ENCODE assay signal across 25 mouse cellular contexts in the genomic region with DNA sequence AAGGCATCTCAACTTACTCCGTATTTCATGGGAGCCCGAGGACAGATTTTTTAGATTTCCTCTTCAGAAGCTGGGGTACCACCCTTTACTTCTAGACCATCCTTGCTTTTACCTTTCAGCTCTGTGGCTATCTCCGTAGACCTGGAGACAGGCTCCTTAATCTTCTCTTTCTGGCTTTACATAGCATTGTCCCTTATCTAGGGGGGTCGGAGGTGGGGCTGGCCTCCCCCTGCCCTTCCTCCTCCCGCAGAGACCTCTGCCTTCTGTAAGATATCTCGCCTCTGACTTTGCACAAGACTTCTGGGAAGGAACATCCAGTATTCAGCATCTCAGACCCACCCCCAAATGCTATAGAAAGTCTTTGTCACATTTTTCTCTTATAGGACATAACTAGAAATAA.
DNase-seq lines count a peak whose midpoint lies in the region; ATAC-seq and TF ChIP-seq lines count a peak whose summit lies in the region.
"Had no signal": no experiment of that assay in that cellular context is flagged by ENCODE, and none has a peak within 500 bp of the region (broad histone marks: within the 10 kb centered on the region; RNA-seq: fewer than 3 reads in every experiment).

No protein-coding gene starts in this region.

- WGBS in liver, embryonic 11.5 days, result 33% methylated on average over 6 of the region's 6 CpGs
- 17% methylated on average over 6 of the region's 6 CpGs for WGBS in liver, embryonic 14.5 days (ENCODE audit: insufficient replicate concordance)
- WGBS in kidney, embryonic 14.5 days, result 86% methylated on average over 6 of the region's 6 CpGs

- H3K36me3 ChIP-seq in liver, embryonic 11.5 days (ENCODE audit: control insufficient read depth, insufficient read depth, low read length), result peaks cover 7% of the 10 kb centered on the region; the same call in 1 of the 2 replicates
- peaks cover 8% of the 10 kb centered on the region; the same call in 1 of the 2 replicates for H3K36me3 ChIP-seq in liver, embryonic 14.5 days (replicated peaks; ENCODE audit: control insufficient read depth, insufficient read depth, low read depth)
- H3K36me3 ChIP-seq in kidney, embryonic 14.5 days (ENCODE audit: control insufficient read depth, insufficient read depth, low read length), result peaks cover 9% of the 10 kb centered on the region
- H3K36me3 ChIP-seq: forebrain, embryonic 12.5 days; forebrain, embryonic 15.5 days; hindbrain, embryonic 12.5 days; hindbrain, embryonic 15.5 days had no signal

- peak overlapping the region; percentile 48 for H3K4me2 ChIP-seq in liver, embryonic 11.5 days
- peak overlapping the region; percentile 37 for H3K4me2 ChIP-seq in liver, embryonic 14.5 days (ENCODE audit: low read depth)
- H3K4me2 ChIP-seq in kidney, embryonic 14.5 days (replicated peaks; ENCODE audit: low read depth, low read length), result no peak overlapping the region
- H3K4me2 ChIP-seq: embryonic facial prominence, embryonic 13.5 days; forebrain, embryonic 12.5 days; forebrain, embryonic 15.5 days; heart, embryonic 12.5 days; heart, embryonic 15.5 days; hindbrain, embryonic 12.5 days; hindbrain, embryonic 15.5 days had no signal

- TF ChIP-seq EP300 in liver, embryonic 14.5 days (IDR thresholded peaks at IDR 0.05; ENCODE audit: low read depth), result 0 out of 2 replicates have a peak, but pooled peaks have one; percentile 45

- H3K4me1 ChIP-seq in liver, embryonic 11.5 days (replicated peaks; ENCODE audit: control insufficient read depth, insufficient read depth, low read length), result peaks cover 62% of the 10 kb centered on the region
- H3K4me1 ChIP-seq in liver, embryonic 14.5 days (replicated peaks; ENCODE audit: control insufficient read depth in 2 of 2, insufficient read depth in 2 of 2, low read length in 1 of 2), result peaks cover 39 to 54% of the 10 kb centered on the region in 2 experiments
- peaks cover 7% of the 10 kb centered on the region; the same call in 1 of the 2 replicates for H3K4me1 ChIP-seq in kidney, embryonic 14.5 days (ENCODE audit: control insufficient read depth, insufficient read depth, low read length)
- H3K4me1 ChIP-seq: forebrain, embryonic 12.5 days; forebrain, embryonic 15.5 days; hindbrain, embryonic 12.5 days; hindbrain, embryonic 15.5 days had no signal

- no peaks in the 10 kb centered on the region for H3K9me3 ChIP-seq in liver, embryonic 11.5 days (ENCODE audit: control insufficient read depth, low read length)
- H3K9me3 ChIP-seq in liver, embryonic 14.5 days (ENCODE audit: control insufficient read depth, low read length), result no peaks in the 10 kb centered on the region
- no peaks in the 10 kb centered on the region for H3K9me3 ChIP-seq in kidney, embryonic 14.5 days (ENCODE audit: control insufficient read depth, low read length)
- H3K9me3 ChIP-seq: embryonic facial prominence, embryonic 13.5 days; forebrain, embryonic 12.5 days; forebrain, embryonic 15.5 days; heart, embryonic 12.5 days; heart, embryonic 15.5 days; hindbrain, embryonic 12.5 days; hindbrain, embryonic 15.5 days had no signal

- H3K4me3 ChIP-seq in liver, embryonic 11.5 days (ENCODE audit: low read depth, low read length), result no peak overlapping the region
- no peak overlapping the region for H3K4me3 ChIP-seq in liver, embryonic 14.5 days (ENCODE audit: insufficient read depth in 1 of 2, low read depth in 2 of 2, low read length in 2 of 2)
- no peak overlapping the region for H3K4me3 ChIP-seq in kidney, embryonic 14.5 days (ENCODE audit: low read length)
- H3K4me3 ChIP-seq: embryonic facial prominence, embryonic 13.5 days; erythroblast, embryonic 14.5 days; forebrain, embryonic 12.5 days; forebrain, embryonic 15.5 days; heart, adult 2 months; heart, embryonic 12.5 days; heart, embryonic 15.5 days; hindbrain, embryonic 12.5 days; hindbrain, embryonic 15.5 days had no signal

- no peak for TF ChIP-seq CTCF in liver, embryonic 14.5 days (IDR thresholded peaks at IDR 0.05; ENCODE audit: low read depth)

- peak; percentile 52 for DNase-seq in liver
- no peak for DNase-seq in liver, embryonic 11.5 days (ENCODE audit: low spot score)
- DNase-seq in liver, embryonic 14.5 days (ENCODE audit: low read depth in 3 of 3, low spot score in 3 of 3), result no peak
- DNase-seq in thymus, postnatal 14 days, result no peak
- DNase-seq: adrenal gland, adult 2 months; adrenal gland, postnatal 14 days; cerebellum, adult 11 months; cerebellum, adult 2 months; cerebellum, adult 9-11 months; cerebellum, postnatal 25 days; gastrocnemius, postnatal 10 days; gastrocnemius, postnatal 36 days; heart, adult 2 months; heart, postnatal 10 days had no signal

- ATAC-seq in liver, embryonic 11.5 days (replicated peaks; ENCODE audit: low FRiP score), result peak; percentile 78
- ATAC-seq in liver, embryonic 14.5 days (ENCODE audit: insufficient read depth), result peak; percentile 66; the same call in 1 of the 2 replicates
- peak; percentile 27; the same call in 1 of the 2 replicates for ATAC-seq in megakaryocyte-erythroid progenitor cell, adult 5-6 weeks (replicated peaks; ENCODE audit: low FRiP score, low TSS enrichment, poor library complexity, severe bottlenecking)
- no peak for ATAC-seq in kidney, embryonic 14.5 days (ENCODE audit: low FRiP score, low TSS enrichment)
- ATAC-seq: CD4-positive, CD25-positive, alpha-beta regulatory T cell, adult 4 months; forebrain, embryonic 15.5 days had no signal

- peak overlapping the region; percentile 78 for H3K27ac ChIP-seq in liver, embryonic 11.5 days (ENCODE audit: low read depth, low read length)
- peak overlapping the region; percentile 38 for H3K27ac ChIP-seq in liver, embryonic 14.5 days
- H3K27ac ChIP-seq in kidney, embryonic 14.5 days (ENCODE audit: low read depth, low read length), result no peak overlapping the region
- H3K27ac ChIP-seq: embryonic facial prominence, embryonic 13.5 days; forebrain, embryonic 12.5 days; forebrain, embryonic 15.5 days; heart, adult 2 months; heart, embryonic 15.5 days; hindbrain, embryonic 12.5 days; hindbrain, embryonic 15.5 days had no signal

- H3K9ac ChIP-seq in liver, embryonic 11.5 days (ENCODE audit: low read depth, low read length), result no peak overlapping the region
- H3K9ac ChIP-seq in liver, embryonic 14.5 days (replicated peaks), result peak overlapping the region; percentile 46; the same call in 1 of the 2 replicates
- H3K9ac ChIP-seq in kidney, embryonic 14.5 days (ENCODE audit: low read depth, low read length), result no peak overlapping the region
- H3K9ac ChIP-seq: embryonic facial prominence, embryonic 13.5 days; forebrain, embryonic 12.5 days; forebrain, embryonic 15.5 days; heart, embryonic 12.5 days; heart, embryonic 15.5 days; hindbrain, embryonic 12.5 days; hindbrain, embryonic 15.5 days had no signal

- no peaks in the 10 kb centered on the region for H3K27me3 ChIP-seq in liver, embryonic 11.5 days (replicated peaks; ENCODE audit: control insufficient read depth, insufficient read depth, low read length)
- no peaks in the 10 kb centered on the region for H3K27me3 ChIP-seq in liver, embryonic 14.5 days (ENCODE audit: control insufficient read depth, insufficient read depth, low read length)
- no peaks in the 10 kb centered on the region for H3K27me3 ChIP-seq in kidney, embryonic 14.5 days (ENCODE audit: control insufficient read depth, insufficient read depth, low read length)
- H3K27me3 ChIP-seq: embryonic facial prominence, embryonic 13.5 days; forebrain, embryonic 12.5 days; forebrain, embryonic 15.5 days; heart, embryonic 12.5 days; heart, embryonic 15.5 days; hindbrain, embryonic 12.5 days; hindbrain, embryonic 15.5 days had no signal
